Mouse (Mus musculus) lung, adult 2 months (tissue): ENCODE data around the gene Wdr11.

Experiments used
- CTCF ChIP-seq: fragments of 200-500 bp; IDR thresholded peaks from 2 replicates; pipeline ENCODE4 v1.5.1; 2011; ENCODE audit warnings: mild to moderate bottlenecking, low read length, control low read depth; ENCODE audit not compliant: insufficient read depth
- POLR2A ChIP-seq: fragments of 200-500 bp; IDR thresholded peaks from 2 replicates; pipeline ENCODE4 v1.6.1; 2011; ENCODE audit warnings: low read depth, mild to moderate bottlenecking, control low read depth, low read length, borderline replicate concordance; ENCODE audit errors: extremely low read depth

GRCm38 (mm10) chr7:129650717-129651116 lies 59.1 kb downstream of the Wdr11 start:
- TF ChIP-seq CTCF (no peak), POLR2A (no peak)
